Mouse (Mus musculus) MEL (cell line): ENCODE results near the gene Cacna1b. TPM values are rescaled to one million over a fixed set of nuclear protein-coding genes. Genes with fewer than 3 reads are reported as not detected.

Experiments
- DNase-seq: peaks from one replicate; pipeline ENCODE4 v3.0.0; 2011; ENCODE audit warnings: low read depth, low spot score
- H3K27ac ChIP-seq: 2 replicates; pipeline ENCODE4 v1.5.1; 2012; ENCODE audit warnings: low read depth, mild to moderate bottlenecking, control low read depth, low read length, moderate library complexity; ENCODE audit not compliant: control insufficient read depth
- H3K27me3 ChIP-seq, 2 experiments: fragments of 150-350 bp in 1 of 2; sonication (generic) in 1 of 2; 2 replicates each; pipeline ENCODE4 v1.6.1; 2012; ENCODE audit warnings: low read length in 2 of 2, mild to moderate bottlenecking in 2 of 2, improper control_type of control experiment in 1 of 2, moderate library complexity in 1 of 2; ENCODE audit not compliant: insufficient read depth in 2 of 2, control insufficient read depth in 1 of 2
- H3K36me3 ChIP-seq, 2 experiments: 2 replicates each; pipeline ENCODE4 v1.6.1; 2012 to 2014; ENCODE audit warnings: low read length in 2 of 2, improper control_type of control experiment in 1 of 2, inconsistent platforms in 1 of 2, mild to moderate bottlenecking in 1 of 2; ENCODE audit not compliant: insufficient read depth in 2 of 2, control insufficient read depth in 1 of 2
- H3K4me1 ChIP-seq, 2 experiments: fragments of 150-350 bp in 1 of 2; sonication (generic) in 1 of 2; 2 replicates each; pipeline ENCODE4 v1.6.1; 2012; ENCODE audit warnings: low read length in 2 of 2, improper control_type of control experiment in 1 of 2, mild to moderate bottlenecking in 1 of 2; ENCODE audit not compliant: insufficient read depth in 2 of 2, control insufficient read depth in 1 of 2
- H3K4me3 ChIP-seq, 2 experiments: fragments of 150-350 bp in 1 of 2; sonication (generic) in 1 of 2; 2 replicates each; pipeline ENCODE4 v1.5.1; 2012; ENCODE audit warnings: low read depth in 2 of 2, low read length in 2 of 2, mild to moderate bottlenecking in 2 of 2, moderate library complexity in 2 of 2, control low read depth in 1 of 2, improper control_type of control experiment in 1 of 2; ENCODE audit not compliant: control insufficient read depth in 1 of 2, insufficient read depth in 1 of 2
- H3K79me2 ChIP-seq: 2 replicates; pipeline ENCODE4 v1.6.1; 2012; ENCODE audit warnings: mild to moderate bottlenecking, low read length, moderate library complexity; ENCODE audit not compliant: control insufficient read depth, poor library complexity, insufficient read depth
- H3K9ac ChIP-seq: 2 replicates; pipeline ENCODE4 v1.6.1; 2012; ENCODE audit warnings: low read depth, mild to moderate bottlenecking, control low read depth, low read length, moderate library complexity; ENCODE audit not compliant: control insufficient read depth, poor library complexity, severe bottlenecking
- H3K9me3 ChIP-seq: fragments of 150-350 bp; sonication (generic); replicated peaks from 2 replicates; pipeline ENCODE4 v1.6.1; 2012; ENCODE audit warnings: mild to moderate bottlenecking, low read length, improper control_type of control experiment, moderate library complexity; ENCODE audit not compliant: insufficient read depth
- BHLHE40 ChIP-seq: IDR thresholded peaks from 2 replicates; pipeline ENCODE4 v1.6.1; 2012; ENCODE audit warnings: low read depth, mild to moderate bottlenecking, inconsistent platforms, low read length, improper control_type of control experiment, borderline replicate concordance
- CHD1 ChIP-seq: IDR thresholded peaks from 2 replicates; pipeline ENCODE4 v1.6.1; 2012; ENCODE audit warnings: low read depth, mild to moderate bottlenecking, inconsistent platforms, low read length, improper control_type of control experiment
- CTCF ChIP-seq, 3 experiments: IDR thresholded peaks in 2 of 3; conservative IDR thresholded peaks in 1 of 3; 2 replicates each; pipeline ENCODE4 v1.5.1; 2011 to 2012; ENCODE audit warnings: low read length in 3 of 3, low read depth in 2 of 3, mild to moderate bottlenecking in 2 of 3, improper control_type of control experiment in 1 of 3, inconsistent platforms in 1 of 3, mixed read lengths in 1 of 3, moderate library complexity in 1 of 3; ENCODE audit not compliant: control insufficient read depth in 1 of 3, insufficient read depth in 1 of 3, poor library complexity in 1 of 3, severe bottlenecking in 1 of 3
- ELF1 ChIP-seq: IDR thresholded peaks from 2 replicates; pipeline ENCODE4 v1.6.1; 2014; ENCODE audit warnings: low read depth, mild to moderate bottlenecking, inconsistent platforms, low read length, improper control_type of control experiment, moderate library complexity
- EP300 ChIP-seq, 2 experiments: IDR thresholded peaks; 2 replicates each; pipeline ENCODE4 v1.6.1; 2011; ENCODE audit warnings: improper control_type of control experiment in 2 of 2, low read length in 2 of 2, low read depth in 1 of 2, mild to moderate bottlenecking in 1 of 2
- HCFC1 ChIP-seq: IDR thresholded peaks from 2 replicates; pipeline ENCODE4 v1.6.1; 2012; ENCODE audit warnings: low read depth, mild to moderate bottlenecking, inconsistent platforms, low read length, improper control_type of control experiment, moderate library complexity
- JUND ChIP-seq: IDR thresholded peaks from 2 replicates; pipeline ENCODE4 v1.6.1; 2011; ENCODE audit warnings: low read depth, mild to moderate bottlenecking, improper control_type of control experiment, low read length
- KAT2A ChIP-seq: conservative IDR thresholded peaks from 2 replicates; pipeline ENCODE4 v1.6.1; 2012; ENCODE audit warnings: low read depth, low read length, improper control_type of control experiment, inconsistent platforms
- MEF2A ChIP-seq: IDR thresholded peaks from 2 replicates; pipeline ENCODE4 v1.6.1; 2014; ENCODE audit warnings: low read depth, mild to moderate bottlenecking, inconsistent platforms, low read length, improper control_type of control experiment; ENCODE audit not compliant: poor library complexity, insufficient replicate concordance, severe bottlenecking; ENCODE audit errors: extremely low read depth
- NELFE ChIP-seq: IDR thresholded peaks from 2 replicates; pipeline ENCODE4 v1.6.1; 2011; ENCODE audit warnings: low read depth, low read length, improper control_type of control experiment
- NRF1 ChIP-seq: IDR thresholded peaks from 2 replicates; pipeline ENCODE4 v1.6.1; 2014; ENCODE audit warnings: low read depth, mild to moderate bottlenecking, inconsistent platforms, low read length, improper control_type of control experiment, moderate library complexity; ENCODE audit not compliant: poor library complexity, insufficient read depth, severe bottlenecking
- POLR2A ChIP-seq, 2 experiments: IDR thresholded peaks; 2 replicates each; pipeline ENCODE4 v1.6.1; 2011 to 2012; ENCODE audit warnings: low read length in 2 of 2, mild to moderate bottlenecking in 2 of 2, control low read depth in 1 of 2, improper control_type of control experiment in 1 of 2, low read depth in 1 of 2, moderate library complexity in 1 of 2; ENCODE audit not compliant: control insufficient read depth in 1 of 2, insufficient read depth in 1 of 2, poor library complexity in 1 of 2
- POLR2AphosphoS2 ChIP-seq: IDR thresholded peaks from 2 replicates; pipeline ENCODE4 v1.6.1; 2011; ENCODE audit warnings: low read length, improper control_type of control experiment
- POLR2AphosphoS5 ChIP-seq: IDR thresholded peaks from 2 replicates; pipeline ENCODE4 v1.6.1; 2012; ENCODE audit warnings: low read depth, borderline replicate concordance, mild to moderate bottlenecking, inconsistent platforms, low read length, moderate library complexity, mixed read lengths
- TAL1 ChIP-seq: IDR thresholded peaks from 2 replicates; pipeline ENCODE4 v1.6.1; 2012; ENCODE audit warnings: mild to moderate bottlenecking, inconsistent platforms, low read length, moderate library complexity, mixed read lengths
- USF2 ChIP-seq, 2 experiments: IDR thresholded peaks; 2 replicates each; pipeline ENCODE4 v1.6.1; 2011 to 2012; ENCODE audit warnings: improper control_type of control experiment in 2 of 2, low read length in 2 of 2, borderline replicate concordance in 1 of 2, inconsistent platforms in 1 of 2, low read depth in 1 of 2, mild to moderate bottlenecking in 1 of 2; ENCODE audit not compliant: insufficient read depth in 1 of 2
- ZC3H11A ChIP-seq: IDR thresholded peaks from 2 replicates; pipeline ENCODE4 v1.6.1; 2012; ENCODE audit warnings: low read depth, mild to moderate bottlenecking, inconsistent platforms, low read length, improper control_type of control experiment
- ZKSCAN1 ChIP-seq: IDR thresholded peaks from 2 replicates; pipeline ENCODE4 v1.6.1; 2012; ENCODE audit warnings: low read depth, mild to moderate bottlenecking, inconsistent platforms, low read length, improper control_type of control experiment, moderate library complexity
- ZMIZ1 ChIP-seq: IDR thresholded peaks from 2 replicates; pipeline ENCODE4 v1.6.1; 2012; ENCODE audit warnings: low read depth, mild to moderate bottlenecking, inconsistent platforms, low read length, improper control_type of control experiment, moderate library complexity
- polyA plus RNA-seq, 2 experiments: library from polyadenylated mRNA; stranded (reverse) in 1 of 2; unstranded in 1 of 2; fragments of >175 nt in 1 of 2; fragments of >200 nt in 1 of 2; gene quantifications; 2 replicates each; pipeline versions ENCODE4 v1.2.1 to v1.2.4; 2012; ENCODE audit warnings: low replicate concordance in 2 of 2, low read depth in 1 of 2; ENCODE audit not compliant: insufficient read length in 2 of 2, insufficient read depth in 1 of 2, missing spikeins in 1 of 2
- total RNA-seq: library from RNA; depleted of rRNA; stranded (reverse); fragments of 300-350 nt; gene quantifications from 2 replicates; pipeline ENCODE4 v1.2.3, GENCODE M21; 2012

Gene Cacna1b
- total and polyA plus RNA-seq, 3 experiments, result not detected

DNA sequence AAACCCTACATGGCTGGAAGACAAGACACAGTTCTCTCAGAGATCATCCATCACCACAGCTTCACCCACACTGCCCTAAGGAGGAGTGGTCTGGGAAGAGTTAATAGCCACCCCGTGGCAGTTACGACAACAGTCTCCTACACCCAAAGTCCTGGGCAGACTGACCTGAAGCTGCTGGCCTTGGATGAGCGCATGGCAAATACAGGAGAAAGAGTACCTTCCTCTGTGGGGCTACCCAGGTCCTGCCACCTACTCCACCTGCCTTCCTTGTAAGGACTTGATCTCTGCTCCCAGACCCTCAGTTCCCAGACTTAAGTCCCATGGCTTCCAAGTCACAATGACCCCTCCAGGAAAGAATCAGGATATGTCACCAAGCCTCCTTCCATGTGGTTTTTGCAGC is 79.7 kb downstream of the Cacna1b start:
- H3K4me1 ChIP-seq, result no peaks in the 10 kb centered on the region
- TF ChIP-seq CTCF (IDR thresholded peaks at IDR 0.05 in 2 of 3, conservative IDR thresholded peaks at IDR 0.05 in 1 of 3; ENCODE audit: control insufficient read depth in 1 of 3, insufficient read depth in 1 of 3, low read depth in 2 of 3, low read length in 3 of 3, poor library complexity in 1 of 3, severe bottlenecking in 1 of 3) (no peak), ZC3H11A (no peak)
- TF ChIP-seq, all 39 proteins: peak for 0
- no peak overlapping the region for H3K9ac ChIP-seq
- DNase-seq, result no peak
- H3K36me3 ChIP-seq, result no peaks in the 10 kb centered on the region
- H3K27me3 ChIP-seq, result no peaks in the 10 kb centered on the region
- H3K4me3 ChIP-seq, result no peak overlapping the region
- no peaks in the 10 kb centered on the region for H3K9me3 ChIP-seq
- H3K27ac ChIP-seq, result no peak overlapping the region
- no peaks in the 10 kb centered on the region for H3K79me2 ChIP-seq

DNA sequence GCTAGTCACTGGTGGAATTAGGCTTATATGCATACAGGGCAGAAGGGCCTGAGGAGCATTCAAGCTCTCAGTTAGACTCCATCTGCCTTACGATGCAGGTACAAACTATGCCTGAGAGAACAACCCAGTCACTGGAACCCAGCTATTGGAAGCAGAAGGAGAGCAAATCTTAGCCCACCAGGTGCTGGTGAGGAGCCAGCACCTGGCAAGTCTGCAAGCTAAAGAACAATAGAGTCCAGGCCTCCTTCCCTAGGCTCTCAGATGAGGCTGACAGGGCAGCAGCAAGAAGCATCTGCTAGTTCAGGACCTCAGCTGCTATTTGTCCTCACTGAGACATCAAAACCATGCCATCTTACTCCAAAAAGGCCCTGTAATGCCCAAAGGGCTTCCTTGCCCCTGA is 82.2 kb downstream of the Cacna1b start:
- no peaks in the 10 kb centered on the region for H3K27me3 ChIP-seq
- no peak overlapping the region for H3K27ac ChIP-seq
- no peak overlapping the region for H3K4me3 ChIP-seq
- no peaks in the 10 kb centered on the region for H3K9me3 ChIP-seq
- H3K79me2 ChIP-seq, result no peaks in the 10 kb centered on the region
- H3K36me3 ChIP-seq, result no peaks in the 10 kb centered on the region
- no peak for DNase-seq
- TF ChIP-seq HCFC1, result no peak
- TF ChIP-seq POLR2A (IDR thresholded peaks at IDR 0.05; ENCODE audit: control insufficient read depth in 1 of 2, insufficient read depth in 1 of 2, low read depth in 1 of 2, low read length in 2 of 2, poor library complexity in 1 of 2), result no peak
- TF ChIP-seq NRF1, result no peak
- no peak for TF ChIP-seq ELF1
- TF ChIP-seq POLR2AphosphoS2, result no peak
- no peak for TF ChIP-seq EP300 (IDR thresholded peaks at IDR 0.05; ENCODE audit: low read depth in 1 of 2, low read length in 2 of 2)
- TF ChIP-seq ZMIZ1, result no peak
- TF ChIP-seq MEF2A, result no peak
- no peak for TF ChIP-seq ZKSCAN1
- TF ChIP-seq ZC3H11A, result no peak
- TF ChIP-seq BHLHE40, result no peak
- TF ChIP-seq TAL1, result no peak
- no peak for TF ChIP-seq POLR2AphosphoS5
- TF ChIP-seq CHD1, result no peak
- no peak for TF ChIP-seq NELFE
- no peak for TF ChIP-seq KAT2A
- TF ChIP-seq JUND, result no peak
- no peak for TF ChIP-seq USF2 (IDR thresholded peaks at IDR 0.05; ENCODE audit: borderline replicate concordance in 1 of 2, insufficient read depth in 1 of 2, low read depth in 1 of 2, low read length in 2 of 2)
- TF ChIP-seq, all 39 proteins: peak for 0
- Histone ChIP-seq H3K9ac (no peak overlapping the region), H3K4me1 (no peaks in the 10 kb centered on the region)
